Mouse (Mus musculus) cerebellum, postnatal 4 days (tissue): ENCODE data around the gene Zbtb8b.

Experiments used
- DNase-seq, 2 experiments: peaks; one replicate each; pipeline ENCODE4 v3.0.0; 2022; ENCODE audit warnings: low spot score in 2 of 2, mixed read lengths in 1 of 2

The Zbtb8b gene

DNA sequence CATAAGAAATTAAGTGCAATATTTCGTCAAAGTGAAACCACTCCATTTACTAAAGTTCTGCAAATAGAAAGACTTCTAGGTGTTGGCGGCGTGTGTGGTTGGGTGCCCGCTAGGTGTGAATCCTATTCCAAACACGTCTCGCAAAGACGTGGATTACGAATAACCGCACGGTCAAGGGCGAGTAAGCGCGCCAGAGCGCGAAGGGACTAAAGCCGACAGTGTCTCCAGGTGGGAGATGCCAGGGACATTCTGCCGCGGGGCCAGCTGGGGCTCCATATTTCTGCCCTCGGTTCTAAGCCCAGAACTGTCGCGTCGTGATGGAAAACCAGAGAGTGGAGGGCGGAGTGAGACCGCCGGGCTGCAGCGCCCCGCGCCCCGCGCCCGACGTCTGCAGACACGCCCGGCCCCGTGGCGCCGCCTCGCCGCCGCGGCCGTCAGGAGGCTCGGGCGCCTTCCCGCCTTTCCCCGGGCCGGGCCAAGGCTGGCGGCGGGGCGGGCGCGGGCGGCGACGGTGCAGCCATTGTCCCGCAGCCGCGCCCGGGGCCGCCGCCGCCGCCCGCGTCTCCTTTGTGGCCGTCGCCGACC is 63.6 kb downstream of the Zbtb8b start:
- peak in 1 of 2 experiments; percentile 53 for DNase-seq

DNA sequence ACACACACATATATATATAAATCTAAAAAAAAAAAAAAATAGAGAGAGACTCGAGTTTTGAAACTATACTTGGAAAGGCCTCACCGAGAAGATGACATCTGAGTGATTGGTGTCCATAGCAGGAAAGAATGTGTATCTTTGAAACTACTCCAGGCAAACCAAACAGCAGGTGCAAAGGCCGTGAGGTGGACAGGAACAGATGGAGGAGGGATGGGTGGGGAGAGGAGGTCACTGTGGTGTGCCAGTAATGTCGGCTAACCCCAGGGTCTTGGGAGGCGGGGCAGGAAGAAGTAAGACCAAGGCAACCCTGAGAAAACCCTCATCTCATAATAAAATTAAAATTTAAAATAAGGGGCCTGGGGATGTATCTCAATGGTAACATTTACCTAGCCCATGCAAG is 64.8 kb downstream of the Zbtb8b start:
- no peak for DNase-seq
